Mouse (Mus musculus) spleen, adult 2 months (tissue): Measurements from ENCODE around the gene Ttc13.

Source experiments
- CTCF ChIP-seq: fragments of 200-500 bp; IDR thresholded peaks from 2 replicates; pipeline ENCODE4 v1.5.1; 2011; ENCODE audit warnings: mild to moderate bottlenecking, inconsistent platforms; ENCODE audit not compliant: insufficient read depth, insufficient read length, insufficient replicate concordance; ENCODE audit errors: extremely low read depth
- POLR2A ChIP-seq: fragments of 200-500 bp; IDR thresholded peaks from 2 replicates; pipeline ENCODE4 v1.6.1; 2011; ENCODE audit warnings: low read depth, low read length, inconsistent platforms

- TF ChIP-seq POLR2A (no peak), CTCF (no peak)
These were observed 63.4 kb downstream of the Ttc13 start for GRCm38 (mm10) chr8:124658415-124658814.
